Comparison of ENCODE assay signal across 11 mouse cellular contexts in the genomic region with DNA sequence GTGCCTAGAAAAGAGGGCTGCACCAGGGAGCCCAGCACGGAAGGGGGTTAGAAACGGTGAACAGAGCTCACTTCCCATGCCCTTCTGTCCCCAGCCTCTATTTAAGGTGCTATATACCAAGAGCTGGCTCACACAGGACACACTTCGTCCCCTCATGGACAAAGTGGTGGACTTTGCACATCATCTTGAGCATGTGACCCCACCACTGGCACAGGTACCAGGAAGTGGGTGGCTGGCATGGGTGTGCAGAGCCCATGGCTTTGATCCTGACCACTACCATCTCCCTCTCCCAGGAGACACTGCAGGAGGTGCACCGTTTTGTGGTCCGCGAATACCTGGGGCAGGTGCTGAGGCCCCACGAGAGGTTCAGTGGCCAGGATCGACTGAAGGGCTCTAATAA. TPM values are rescaled to one million over a fixed set of nuclear protein-coding genes. Genes with fewer than 3 reads are reported as not detected.
DNase-seq lines count a peak whose midpoint lies in the region; ATAC-seq and TF ChIP-seq lines count a peak whose summit lies in the region.
"Had no signal": no experiment of that assay in that cellular context is flagged by ENCODE, and none has a peak within 500 bp of the region (broad histone marks: within the 10 kb centered on the region; RNA-seq: fewer than 3 reads in every experiment).

No protein-coding gene starts in this region.

- no peaks in the 10 kb centered on the region for H3K36me3 ChIP-seq in forebrain, embryonic 10.5 days (replicated peaks)
- H3K36me3 ChIP-seq in forebrain, embryonic 16.5 days (ENCODE audit: control insufficient read depth, insufficient read depth), result no peaks in the 10 kb centered on the region
- no peaks in the 10 kb centered on the region for H3K36me3 ChIP-seq in liver, embryonic 12.5 days
- H3K36me3 ChIP-seq in liver, postnatal 0 days (replicated peaks; ENCODE audit: insufficient read depth, low read length), result peaks cover 2% of the 10 kb centered on the region; the same call in 1 of the 2 replicates
- 0 out of 2 replicates have a peak, but pooled peaks cover 4% of the 10 kb centered on the region for H3K36me3 ChIP-seq in liver, embryonic 15.5 days (replicated peaks)
- H3K36me3 ChIP-seq: midbrain, embryonic 15.5 days had no signal

- no peak for DNase-seq in forebrain, embryonic 10.5 days (ENCODE audit: extremely low spot score, low spot score)
- DNase-seq in liver, postnatal 0 days, result no peak
- peak; percentile 62 for DNase-seq in kidney, adult 18-20 months
- no peak for DNase-seq in adrenal gland, postnatal 36 days
- DNase-seq: adrenal gland, postnatal 25 days; cerebellum, postnatal 25 days had no signal

- WGBS in forebrain, embryonic 10.5 days, result 13% methylated on average over 8 of the region's 8 CpGs
- 22% methylated on average over 8 of the region's 8 CpGs for WGBS in forebrain, embryonic 16.5 days
- WGBS in liver, embryonic 12.5 days (ENCODE audit: insufficient replicate concordance), result 37% methylated on average over 8 of the region's 8 CpGs
- 39% methylated on average over 8 of the region's 8 CpGs for WGBS in liver, postnatal 0 days (ENCODE audit: insufficient replicate concordance)
- 48% methylated on average over 8 of the region's 8 CpGs for WGBS in liver, embryonic 15.5 days (ENCODE audit: insufficient replicate concordance)

- no peak overlapping the region for H3K4me2 ChIP-seq in forebrain, embryonic 16.5 days (ENCODE audit: low read length)
- peak overlapping the region; percentile 75; the same call in 1 of the 2 replicates for H3K4me2 ChIP-seq in liver, embryonic 12.5 days
- no peak overlapping the region for H3K4me2 ChIP-seq in liver, postnatal 0 days (ENCODE audit: low read depth, low read length)
- 0 out of 2 replicates have a peak overlapping the region, but pooled peaks have one; percentile 73 for H3K4me2 ChIP-seq in liver, embryonic 15.5 days

- H3K4me1 ChIP-seq in forebrain, embryonic 10.5 days, result peaks cover 74% of the 10 kb centered on the region
- peaks cover 37% of the 10 kb centered on the region for H3K4me1 ChIP-seq in forebrain, embryonic 16.5 days (replicated peaks; ENCODE audit: control insufficient read depth, insufficient read depth, low read length)
- H3K4me1 ChIP-seq in liver, embryonic 12.5 days, result peaks cover 67% of the 10 kb centered on the region
- peaks cover 45% of the 10 kb centered on the region for H3K4me1 ChIP-seq in liver, postnatal 0 days (ENCODE audit: insufficient read depth)
- H3K4me1 ChIP-seq in liver, embryonic 15.5 days (replicated peaks), result peaks cover 71% of the 10 kb centered on the region

- no peak overlapping the region for H3K4me3 ChIP-seq in forebrain, embryonic 10.5 days
- no peak overlapping the region for H3K4me3 ChIP-seq in forebrain, embryonic 16.5 days (replicated peaks; ENCODE audit: low read length)
- H3K4me3 ChIP-seq in liver, embryonic 12.5 days, result no peak overlapping the region; the same call in 1 of the 2 replicates
- H3K4me3 ChIP-seq in liver, postnatal 0 days (ENCODE audit: low read depth, low read length), result no peak overlapping the region
- H3K4me3 ChIP-seq in liver, embryonic 15.5 days (replicated peaks), result no peak overlapping the region

- no peak for ATAC-seq in forebrain, embryonic 16.5 days
- ATAC-seq in liver, embryonic 12.5 days, result no peak
- ATAC-seq in liver, postnatal 0 days, result no peak
- ATAC-seq in liver, embryonic 15.5 days (ENCODE audit: insufficient read depth), result no peak
- ATAC-seq in CD4-positive, CD25-positive, alpha-beta regulatory T cell, adult 4 months, result no peak
- ATAC-seq: midbrain, embryonic 15.5 days had no signal

- H3K9ac ChIP-seq in forebrain, embryonic 16.5 days (replicated peaks; ENCODE audit: low read depth, low read length), result no peak overlapping the region
- H3K9ac ChIP-seq in liver, embryonic 12.5 days, result no peak overlapping the region
- H3K9ac ChIP-seq in liver, postnatal 0 days (replicated peaks), result no peak overlapping the region
- H3K9ac ChIP-seq in liver, embryonic 15.5 days, result no peak overlapping the region

- H3K27ac ChIP-seq in forebrain, embryonic 10.5 days, result 0 out of 2 replicates have a peak overlapping the region, but pooled peaks have one; percentile 4
- no peak overlapping the region for H3K27ac ChIP-seq in forebrain, embryonic 16.5 days (ENCODE audit: low read length)
- H3K27ac ChIP-seq in liver, embryonic 12.5 days, result no peak overlapping the region
- H3K27ac ChIP-seq in liver, postnatal 0 days (ENCODE audit: low read depth), result no peak overlapping the region
- no peak overlapping the region for H3K27ac ChIP-seq in liver, embryonic 15.5 days (replicated peaks)
- H3K27ac ChIP-seq: midbrain, embryonic 15.5 days had no signal

- no peaks in the 10 kb centered on the region for H3K9me3 ChIP-seq in forebrain, embryonic 10.5 days
- H3K9me3 ChIP-seq in forebrain, embryonic 16.5 days (ENCODE audit: control insufficient read depth, low read length), result no peaks in the 10 kb centered on the region
- no peaks in the 10 kb centered on the region for H3K9me3 ChIP-seq in liver, embryonic 12.5 days (replicated peaks)
- H3K9me3 ChIP-seq in liver, postnatal 0 days (ENCODE audit: low read length), result no peaks in the 10 kb centered on the region
- H3K9me3 ChIP-seq in liver, embryonic 15.5 days (replicated peaks), result no peaks in the 10 kb centered on the region
- H3K9me3 ChIP-seq: midbrain, embryonic 15.5 days had no signal

- no peak for TF ChIP-seq CTCF in liver, postnatal 0 days (IDR thresholded peaks at IDR 0.05; ENCODE audit: low read depth)

- peaks cover 100% of the 10 kb centered on the region for H3K27me3 ChIP-seq in forebrain, embryonic 10.5 days (ENCODE audit: poor library complexity, severe bottlenecking)
- peaks cover 56% of the 10 kb centered on the region for H3K27me3 ChIP-seq in forebrain, embryonic 16.5 days (replicated peaks; ENCODE audit: control insufficient read depth, insufficient read depth, low read length)
- peaks cover 89% of the 10 kb centered on the region for H3K27me3 ChIP-seq in liver, embryonic 12.5 days (replicated peaks)
- H3K27me3 ChIP-seq in liver, postnatal 0 days (ENCODE audit: insufficient read depth, low read length), result peaks cover 41% of the 10 kb centered on the region
- H3K27me3 ChIP-seq in liver, embryonic 15.5 days, result peaks cover 85% of the 10 kb centered on the region

- no peak for TF ChIP-seq EP300 in liver, postnatal 0 days (IDR thresholded peaks at IDR 0.05; ENCODE audit: low read depth)

RNA-seq across cellular contexts. Expression of a gene that starts 11.5 kb away (rescaled TPM):
- 5.2 and 5.6 TPM in 2 replicates for polyA plus RNA-seq in forebrain, embryonic 10.5 days (2016; fragmentation: Nextera tagmentation; extraction: Ambion mirVana)
- 1.9 and 2.5 TPM in 2 replicates for polyA plus RNA-seq in forebrain, embryonic 16.5 days (2015; fragmentation: Nextera tagmentation; extraction: Ambion mirVana)
- 15.5 and 18.2 TPM in 2 replicates for polyA plus RNA-seq in liver, embryonic 12.5 days (2016; fragmentation: Nextera tagmentation; extraction: Ambion mirVana)
- polyA plus RNA-seq in liver, postnatal 0 days (2015; fragmentation: Nextera tagmentation; extraction: Ambion mirVana), result 13.7 TPM in 2 replicates
- polyA plus RNA-seq in liver, embryonic 15.5 days (2015; fragmentation: Nextera tagmentation; extraction: Ambion mirVana), result 22.5 and 23.5 TPM in 2 replicates
- 1 to 10 TPM; 4.8 to 6.7 TPM for total RNA-seq in adrenal gland, postnatal 36 days (2021)
- not detected for polyA plus RNA-seq in CD4-positive, CD25-positive, alpha-beta regulatory T cell, adult 4 months (2017; shearing (Covaris generic))

RNA-seq across cellular contexts. Expression of a gene that starts 13.9 kb away (rescaled TPM):
- polyA plus RNA-seq in forebrain, embryonic 10.5 days (2016; fragmentation: Nextera tagmentation; extraction: Ambion mirVana), result 2.1 and 4.4 TPM in 2 replicates
- 0.63 and 0.84 TPM in 2 replicates for polyA plus RNA-seq in forebrain, embryonic 16.5 days (2015; fragmentation: Nextera tagmentation; extraction: Ambion mirVana)
- polyA plus RNA-seq in liver, embryonic 12.5 days (2016; fragmentation: Nextera tagmentation; extraction: Ambion mirVana), result 88.6 and 94.9 TPM in 2 replicates
- 72.0 and 79.5 TPM in 2 replicates for polyA plus RNA-seq in liver, postnatal 0 days (2015; fragmentation: Nextera tagmentation; extraction: Ambion mirVana)
- polyA plus RNA-seq in liver, embryonic 15.5 days (2015; fragmentation: Nextera tagmentation; extraction: Ambion mirVana), result 70.3 and 79.5 TPM in 2 replicates
- 10 to 100 TPM; 13.9 to 14.3 TPM for total RNA-seq in adrenal gland, postnatal 36 days (2021)
- polyA plus RNA-seq in CD4-positive, CD25-positive, alpha-beta regulatory T cell, adult 4 months (2017; shearing (Covaris generic)), result not detected

RNA-seq across cellular contexts. Expression of a gene that starts 21.8 kb away (rescaled TPM):
- polyA plus RNA-seq in forebrain, embryonic 10.5 days (2016; fragmentation: Nextera tagmentation; extraction: Ambion mirVana), result 0.25 TPM in 1 of 2 replicates, not detected in the other
- polyA plus RNA-seq in forebrain, embryonic 16.5 days (2015; fragmentation: Nextera tagmentation; extraction: Ambion mirVana), result 1.3 and 4.5 TPM in 2 replicates
- 0.28 TPM in 1 of 2 replicates, not detected in the other for polyA plus RNA-seq in liver, embryonic 12.5 days (2016; fragmentation: Nextera tagmentation; extraction: Ambion mirVana)
- polyA plus RNA-seq in liver, postnatal 0 days (2015; fragmentation: Nextera tagmentation; extraction: Ambion mirVana), result 0.22 TPM in 2 replicates
- polyA plus RNA-seq in liver, embryonic 15.5 days (2015; fragmentation: Nextera tagmentation; extraction: Ambion mirVana), result not detected in 2 replicates
- total RNA-seq in adrenal gland, postnatal 36 days (2021), result under 1 TPM in 1 of 2 experiments, not detected in 1; 0.59 TPM
- polyA plus RNA-seq in CD4-positive, CD25-positive, alpha-beta regulatory T cell, adult 4 months (2017; shearing (Covaris generic)), result not detected

RNA-seq across cellular contexts. Expression of a gene that starts 50.8 kb away (rescaled TPM):
- 30.1 and 30.3 TPM in 2 replicates for polyA plus RNA-seq in forebrain, embryonic 10.5 days (2016; fragmentation: Nextera tagmentation; extraction: Ambion mirVana)
- polyA plus RNA-seq in forebrain, embryonic 16.5 days (2015; fragmentation: Nextera tagmentation; extraction: Ambion mirVana), result 33.6 and 39.9 TPM in 2 replicates
- polyA plus RNA-seq in liver, embryonic 12.5 days (2016; fragmentation: Nextera tagmentation; extraction: Ambion mirVana), result 13.0 and 15.1 TPM in 2 replicates
- polyA plus RNA-seq in liver, postnatal 0 days (2015; fragmentation: Nextera tagmentation; extraction: Ambion mirVana), result 8.0 and 8.6 TPM in 2 replicates
- polyA plus RNA-seq in liver, embryonic 15.5 days (2015; fragmentation: Nextera tagmentation; extraction: Ambion mirVana), result 6.6 and 9.4 TPM in 2 replicates
- 100 to 1,000 TPM; 112 to 153 TPM for total RNA-seq in adrenal gland, postnatal 36 days (2021)
- polyA plus RNA-seq in CD4-positive, CD25-positive, alpha-beta regulatory T cell, adult 4 months (2017; shearing (Covaris generic)), result under 1 TPM; 0.32 to 0.43 TPM

RNA-seq across cellular contexts. Expression of a gene that starts 57.3 kb away (rescaled TPM):
- 7.1 and 9.8 TPM in 2 replicates for polyA plus RNA-seq in forebrain, embryonic 10.5 days (2016; fragmentation: Nextera tagmentation; extraction: Ambion mirVana)
- 0.23 and 1.1 TPM in 2 replicates for polyA plus RNA-seq in forebrain, embryonic 16.5 days (2015; fragmentation: Nextera tagmentation; extraction: Ambion mirVana)
- 1.8 and 2.4 TPM in 2 replicates for polyA plus RNA-seq in liver, embryonic 12.5 days (2016; fragmentation: Nextera tagmentation; extraction: Ambion mirVana)
- 0.49 and 0.54 TPM in 2 replicates for polyA plus RNA-seq in liver, postnatal 0 days (2015; fragmentation: Nextera tagmentation; extraction: Ambion mirVana)
- polyA plus RNA-seq in liver, embryonic 15.5 days (2015; fragmentation: Nextera tagmentation; extraction: Ambion mirVana), result 0.56 and 0.62 TPM in 2 replicates
- under 1 TPM in 1 of 2 experiments, not detected in 1; 0.53 TPM for total RNA-seq in adrenal gland, postnatal 36 days (2021)
- not detected for polyA plus RNA-seq in CD4-positive, CD25-positive, alpha-beta regulatory T cell, adult 4 months (2017; shearing (Covaris generic))
- total RNA-seq: adrenal gland, postnatal 25 days had no signal

Comparison
In these comparisons a context has a peak if more than half of its experiments do, and no peak if none do; other contexts are left out.
1. H3K4me2 ChIP-seq: peak in liver, embryonic 12.5 days (single experiment) and liver, embryonic 15.5 days (single experiment); none in forebrain, embryonic 16.5 days (single experiment) and liver, postnatal 0 days (single experiment).
2. RNA of a gene that starts 13.9 kb away (polyA plus RNA-seq): 88.6 to 94.9 TPM in liver, embryonic 12.5 days, 72.0 to 79.5 TPM in liver, postnatal 0 days and 70.3 to 79.5 TPM in liver, embryonic 15.5 days; 2.1 to 4.4 TPM in forebrain, embryonic 10.5 days, 0.63 to 0.84 TPM in forebrain, embryonic 16.5 days and not detected in CD4-positive, CD25-positive, alpha-beta regulatory T cell, adult 4 months; every median in the first group is over 10 times any median in the second.